Mouse (Mus musculus): ENCODE measurements around the gene Gm11034. TPM values are rescaled to one million over a fixed set of nuclear protein-coding genes. Genes with fewer than 3 reads are reported as not detected.
A peak's percentile ranks its signal among the peaks of the same experiment; 100 is the strongest.

Gene Gm11034
- total RNA-seq, 2 experiments from 2014 or later = not detected

DNA sequence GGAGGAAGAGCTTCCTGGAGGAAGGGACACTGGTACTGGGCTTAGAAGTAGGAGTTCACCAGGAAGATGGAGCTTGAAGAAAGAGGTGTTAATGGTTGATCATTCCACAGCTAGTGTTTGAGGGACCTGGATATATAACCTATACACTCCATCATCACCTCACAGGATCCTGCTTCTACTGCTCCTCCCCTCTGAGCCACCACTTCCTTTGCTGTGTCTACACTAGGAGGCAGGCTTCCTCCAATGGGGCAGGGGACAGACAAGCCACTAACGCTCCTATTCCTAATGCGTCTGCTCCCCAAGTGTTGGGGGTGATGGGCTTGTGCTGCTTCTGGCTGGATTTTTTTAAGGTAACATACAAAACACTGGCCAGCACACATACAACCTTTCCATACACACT, 2.7 kb downstream of the Gm11034 start:
- no peak for DNase-seq

DNA sequence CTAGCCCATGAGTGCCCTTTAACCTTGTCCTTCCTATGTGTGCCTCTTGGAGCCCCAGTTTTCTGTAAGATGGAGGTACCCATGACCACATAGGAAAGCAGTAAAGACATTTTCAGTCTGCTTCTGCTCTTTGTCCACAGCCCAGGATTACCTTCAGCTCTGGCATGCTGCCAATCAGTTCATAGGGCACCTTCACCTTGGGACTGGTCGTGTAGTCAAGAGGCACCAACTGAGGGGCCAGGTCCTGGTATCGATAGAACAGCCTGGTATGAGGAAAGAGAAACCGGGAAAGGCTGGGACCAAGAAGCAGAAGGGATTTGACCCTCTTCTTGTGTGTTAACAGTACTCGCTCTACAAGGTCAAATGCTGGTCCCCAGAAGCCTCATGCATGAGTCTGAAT, 3.2 kb downstream of the Gm11034 start:
- no peak for DNase-seq

DNA sequence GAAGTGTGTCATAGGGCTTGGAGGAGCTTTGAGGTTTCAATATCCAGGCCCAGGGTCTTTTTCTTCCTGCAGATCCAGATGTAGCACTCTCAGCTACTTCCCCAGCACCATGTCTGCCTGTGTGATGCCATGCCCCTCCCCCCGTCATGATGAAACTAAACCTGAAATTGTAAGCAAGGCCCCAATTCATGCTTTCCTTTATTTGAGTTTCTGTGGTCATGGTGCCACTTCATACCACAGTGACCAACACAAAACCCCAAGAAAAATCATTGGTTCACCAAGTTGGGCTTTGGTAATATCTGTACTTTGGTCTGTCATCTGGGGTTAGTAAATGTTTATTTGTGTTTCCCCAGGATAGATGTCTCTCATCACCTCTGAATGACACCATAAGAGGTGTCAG, 4.9 kb downstream of the Gm11034 start:
- DNase-seq = no peak

DNA sequence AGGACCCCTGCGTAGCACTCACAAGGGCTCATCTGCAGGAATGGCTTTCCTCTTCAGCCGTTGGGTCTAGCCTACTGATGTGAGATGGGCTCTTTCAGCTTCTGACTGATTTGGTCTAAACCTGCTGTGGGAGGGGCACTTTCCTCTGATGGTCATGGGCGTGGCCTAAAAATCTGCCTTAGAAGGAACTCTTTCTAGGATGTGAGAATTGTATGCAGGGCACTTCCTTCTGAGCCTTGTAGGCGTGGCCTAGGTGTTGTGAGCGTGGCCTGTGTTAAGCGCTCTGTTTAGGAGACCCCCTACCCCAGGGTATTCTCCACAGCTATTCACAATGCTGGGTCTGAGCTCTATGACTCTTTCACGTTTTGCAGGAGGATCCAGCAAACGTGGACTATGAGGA, 15.4 kb downstream of the Gm11034 start:
- DNase-seq = no peak

DNA sequence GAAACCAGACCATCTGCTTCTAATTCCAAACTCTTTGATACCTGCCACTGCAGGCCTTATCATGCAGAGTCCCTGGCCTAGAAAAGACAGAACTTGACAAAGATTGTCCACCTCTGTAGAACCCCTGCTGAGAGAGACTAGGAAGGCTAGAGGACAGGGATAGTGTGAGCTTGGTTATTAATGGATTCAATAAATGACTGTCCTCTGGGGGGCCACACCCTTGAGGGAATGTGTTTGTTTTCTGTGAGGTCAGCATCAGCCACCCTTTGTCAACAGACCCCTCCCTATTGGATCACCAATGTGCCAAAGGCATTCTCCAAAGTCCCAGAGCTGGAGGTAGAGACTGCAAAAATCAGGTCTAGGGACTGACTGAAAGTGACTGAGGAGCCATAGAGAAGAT, 21.4 kb downstream of the Gm11034 start:
- DNase-seq = no peak

DNA sequence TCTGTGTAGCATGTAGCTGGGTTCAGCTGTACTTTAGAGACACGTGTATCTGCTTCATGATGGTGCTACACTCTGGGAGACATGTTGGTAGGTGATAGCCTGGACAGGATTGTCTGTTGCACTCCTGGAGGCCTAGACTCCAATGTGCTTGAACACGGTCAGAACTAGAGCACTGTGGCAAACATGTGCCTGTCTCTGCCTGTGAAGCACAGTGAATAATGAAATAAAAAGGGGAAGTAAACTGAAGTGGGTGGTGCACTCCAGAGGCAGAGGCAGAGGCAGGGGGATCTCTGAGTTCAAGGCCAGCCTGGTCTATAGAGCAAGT, 23.3 kb downstream of the Gm11034 start:
- DNase-seq = no peak

DNA sequence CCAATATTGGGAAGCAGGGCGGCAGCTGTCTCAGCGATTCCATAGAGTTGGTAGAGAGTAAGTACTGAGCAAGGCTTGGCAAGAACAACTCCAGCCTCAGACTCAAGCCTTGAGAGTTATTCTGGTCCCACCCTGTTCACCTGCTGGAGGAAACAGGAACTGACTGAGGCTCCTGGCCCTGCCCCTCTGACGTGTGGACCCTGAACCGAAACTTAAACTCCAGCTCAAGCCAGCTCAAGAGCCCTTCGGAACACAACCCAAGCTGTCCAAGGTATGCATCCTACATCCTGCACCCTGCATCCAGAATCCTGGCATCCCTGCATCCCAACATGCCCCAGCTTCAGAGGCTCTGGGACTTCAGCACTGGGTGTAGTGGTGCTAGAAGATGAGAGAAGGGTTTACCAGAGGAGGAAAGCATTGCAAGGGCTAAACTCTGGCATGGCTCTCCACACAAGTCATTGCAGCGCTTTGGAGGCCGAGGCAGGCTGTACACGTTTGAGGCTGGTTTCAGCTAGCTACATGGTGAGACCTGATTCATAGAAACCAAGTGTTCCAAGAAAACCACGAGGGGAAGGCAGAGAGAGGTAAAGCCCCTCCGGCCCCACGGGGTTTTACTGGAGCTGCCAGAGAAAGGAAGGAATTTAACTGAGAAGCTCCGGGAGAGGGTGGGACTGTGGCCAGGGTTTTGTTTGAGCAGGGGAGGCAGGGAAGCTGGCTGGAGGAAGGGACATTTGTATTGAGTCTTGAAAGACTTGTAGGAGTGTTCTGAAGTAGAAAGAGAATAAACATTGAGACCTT, 23.8 kb downstream of the Gm11034 start, which contains the start of gene Hsh2d:
Hsh2d (plus strand) TSS at position 222 of the 798 bp plus-strand sequence.
- DNase-seq = no peak

DNA sequence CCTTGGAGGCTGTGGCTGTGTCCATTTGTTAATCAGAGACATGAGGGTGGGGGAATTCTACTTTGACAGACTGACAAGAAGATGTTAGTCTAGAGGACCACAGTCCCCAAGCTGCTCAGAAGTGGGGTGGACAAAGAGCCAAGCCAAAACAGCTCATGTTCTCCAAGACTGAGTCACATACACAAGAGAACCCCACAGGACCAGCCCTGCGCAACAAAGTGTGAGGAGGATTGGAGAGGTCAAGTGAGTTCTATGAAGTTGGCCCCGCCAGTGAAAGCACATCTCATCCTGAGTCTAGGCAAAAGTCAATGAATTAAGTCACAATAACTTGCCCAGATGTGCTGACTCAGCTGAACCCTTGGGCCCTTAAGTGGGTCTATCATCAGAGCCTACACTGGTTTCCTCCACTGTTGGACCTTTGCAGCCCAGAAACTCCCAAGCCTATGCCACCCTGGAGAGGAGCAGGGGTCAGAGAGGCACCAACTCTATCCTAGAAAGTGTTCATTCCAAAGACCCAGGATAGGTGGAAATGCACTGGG, 25.6 kb downstream of the Gm11034 start:
- DNase-seq = no peak

DNA sequence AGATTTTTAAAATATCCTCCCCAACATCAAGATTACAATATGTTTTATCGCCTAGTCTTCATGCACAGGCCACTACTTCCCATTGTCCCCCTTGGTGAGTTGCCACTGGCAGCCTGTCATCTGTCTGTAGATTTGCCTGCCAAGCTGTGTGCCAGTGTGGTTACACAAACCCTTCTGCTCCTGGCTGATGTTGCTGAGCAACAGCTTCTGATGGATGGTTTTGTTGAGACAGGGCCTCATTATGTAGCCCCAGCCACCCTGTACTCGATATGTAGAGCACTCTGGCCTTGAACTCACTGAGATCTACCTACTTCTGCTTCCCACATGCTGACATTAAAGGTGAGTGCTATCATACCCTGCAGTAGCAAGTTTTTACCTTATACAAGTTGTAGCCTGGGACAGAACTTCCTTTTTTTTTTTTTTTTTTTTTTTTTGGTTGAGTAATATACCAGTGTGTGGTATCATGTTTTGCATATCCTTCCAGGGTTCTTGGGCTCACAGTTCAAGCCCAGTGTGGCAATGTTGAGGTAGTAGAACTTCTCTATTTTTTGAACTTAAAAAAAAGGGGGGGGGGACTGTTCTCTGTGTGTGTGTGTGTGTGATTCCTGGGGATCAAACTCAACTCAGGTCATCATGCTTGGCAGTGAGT, 29.8 kb downstream of the Gm11034 start:
- DNase-seq = no peak

DNA sequence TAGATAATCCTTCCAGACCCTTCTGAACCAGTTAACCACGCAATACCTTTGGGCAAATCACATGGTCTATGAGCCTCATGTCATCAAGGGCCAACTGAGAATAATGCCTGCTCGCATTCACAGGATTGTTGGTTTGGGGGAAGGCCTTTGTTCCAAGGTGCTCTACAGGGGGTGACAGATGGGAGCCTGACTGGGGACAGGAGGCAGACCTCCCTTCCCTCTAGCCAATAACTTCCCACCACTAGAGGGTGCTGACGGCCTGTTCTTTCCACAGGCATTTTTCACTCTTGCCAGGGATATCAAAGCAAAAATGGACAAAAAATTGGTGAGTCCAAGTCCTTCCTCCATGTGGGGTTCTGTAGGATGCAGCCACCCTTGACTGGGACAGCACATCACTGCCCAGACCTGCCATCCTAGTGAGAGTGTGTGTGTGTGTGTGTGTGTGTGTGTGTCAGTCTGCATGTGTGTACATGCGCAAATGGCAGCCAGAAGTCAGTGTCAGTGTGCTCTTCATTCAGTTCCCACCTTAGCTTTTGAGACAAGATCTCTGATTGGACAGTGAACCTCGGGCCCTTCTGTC, 36.0 kb downstream of the Gm11034 start:
- peak; percentile 88 for DNase-seq

DNA sequence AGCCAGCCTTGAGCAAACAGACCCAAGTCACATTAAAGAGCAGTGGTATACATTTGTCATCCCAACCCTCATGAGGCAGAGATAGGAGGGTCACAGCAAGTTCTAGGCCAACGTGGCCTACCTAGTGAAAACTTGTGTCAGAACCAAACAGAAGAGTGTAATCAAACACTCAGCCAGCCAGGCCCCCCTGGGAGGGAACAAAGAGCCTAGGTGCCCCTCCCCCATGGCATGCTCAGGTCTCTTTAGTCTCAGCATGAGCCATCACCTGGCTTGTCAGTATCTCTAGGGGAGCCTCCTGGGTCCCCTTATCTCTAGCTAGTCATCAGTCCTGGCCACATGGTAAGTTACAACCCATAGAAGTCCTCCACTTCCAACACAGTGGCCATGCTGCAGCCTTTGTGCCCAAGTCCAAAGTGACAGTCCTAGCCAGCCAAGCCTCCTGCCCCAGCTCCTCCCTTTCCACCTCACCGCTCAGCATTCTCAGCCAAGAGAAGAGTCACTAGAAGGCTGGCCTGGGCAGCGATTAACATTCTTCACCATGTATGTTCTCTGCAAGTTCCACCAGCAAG, 43.7 kb downstream of the Gm11034 start:
- no peak for DNase-seq

DNA sequence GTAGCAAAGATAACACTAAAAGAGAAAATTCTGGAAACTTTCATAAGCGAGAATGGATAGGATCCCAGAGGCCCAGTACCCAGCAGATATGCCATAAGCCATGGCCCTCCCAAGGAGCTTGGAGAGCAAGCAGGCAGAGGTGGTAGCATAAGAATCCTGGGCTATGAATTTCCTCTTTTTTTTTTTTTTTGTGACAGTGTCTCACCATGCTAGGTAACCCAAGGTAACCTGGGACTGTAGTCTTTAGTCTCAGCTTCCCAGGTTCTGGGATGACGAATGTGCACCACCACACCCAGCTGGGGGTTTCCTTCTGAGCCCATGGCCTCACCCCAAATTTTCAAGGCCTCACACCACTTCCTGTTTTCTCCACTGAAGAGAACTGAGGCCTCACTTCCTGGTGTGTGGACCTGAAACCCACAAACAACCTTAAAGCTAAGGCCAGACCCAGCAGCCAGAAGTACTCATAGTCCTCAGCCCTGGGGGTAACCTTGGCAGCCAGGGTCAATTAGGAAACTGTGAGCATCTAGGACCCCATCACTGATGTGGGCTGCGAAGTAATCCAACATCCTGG, 44.3 kb downstream of the Gm11034 start:
- no peak for DNase-seq

Other genes starting within 250 kb of the Gm11034 start
- under 1 TPM; 0.21 to 0.38 TPM for gene Cyp4f18, start 204.0 kb downstream of the Gm11034 start, total RNA-seq (2021)
- gene Olfr372, start 172.4 kb downstream of the Gm11034 start, total RNA-seq (2021) = not detected
- not detected for gene Olfr373, start 130.5 kb downstream of the Gm11034 start, total RNA-seq (2021)
- not detected for gene Olfr374, start 106.6 kb downstream of the Gm11034 start, total RNA-seq (2021)
- gene Tpm4, start 78.7 kb downstream of the Gm11034 start, total RNA-seq (2021) = 100 to 1,000 TPM; 269 to 284 TPM
- gene Rab8a, start 52.4 kb downstream of the Gm11034 start, total RNA-seq (2021) = 10 to 100 TPM; 38.1 to 43.2 TPM
- under 1 TPM in 1 of 2 experiments, not detected in 1; 0.14 TPM for gene Hsh2d, start 24.0 kb downstream of the Gm11034 start, total RNA-seq (2021)
- gene Cib3, start 799 bp downstream of the Gm11034 start, total RNA-seq (2021) = not detected
- 10 to 100 TPM; 25.4 to 26.5 TPM for gene Fam32a, start 6.1 kb upstream of the Gm11034 start, total RNA-seq (2021)
- gene Ap1m1, start 26.4 kb upstream of the Gm11034 start, total RNA-seq (2021) = 10 to 100 TPM; 66.5 to 71.7 TPM
- 10 to 100 TPM; 34.9 to 36.3 TPM for gene Gm10282, start 91.6 kb upstream of the Gm11034 start, total RNA-seq (2021)
- gene Klf2, start 105.4 kb upstream of the Gm11034 start, total RNA-seq (2021) = 10 to 100 TPM; 65.3 to 68.2 TPM
- gene Eps15l1, start 207.8 kb upstream of the Gm11034 start, total RNA-seq (2021) = 10 to 100 TPM; 56.8 to 60.0 TPM
- gene Calr3, start 230.2 kb upstream of the Gm11034 start, total RNA-seq (2021) = 1 to 10 TPM; 1.4 to 1.6 TPM
- 1 to 10 TPM; 5.4 to 8.2 TPM for gene 1700030K09Rik, start 230.2 kb upstream of the Gm11034 start, total RNA-seq (2021)